Mouse (Mus musculus): ENCODE data around the gene Naa80. TPM values are rescaled to one million over a fixed set of nuclear protein-coding genes. Genes with fewer than 3 reads are reported as not detected.
A peak's percentile ranks its signal among the peaks of the same experiment; 100 is the strongest.
"Not testable (repeated sequence)": the region's sequence is repeated elsewhere in the genome, so short reads cannot be mapped to it uniquely, and the experiment has no call there.

Naa80 gene
- polyA plus RNA-seq, 1 experiment from 2014 or later: 15.8 TPM

GRCm38 (mm10) chr9:107552690-107553393 is 25.8 kb upstream of the Naa80 start:
- H3K4me1 ChIP-seq: peaks cover 46% of the 10 kb centered on the region
- ATAC-seq (ENCODE audit: low FRiP score, low read depth): no peak
- H3K4me3 ChIP-seq: no peak overlapping the region; the same call in 1 of the 2 replicates
- H3K36me3 ChIP-seq: peaks cover 13% of the 10 kb centered on the region
- peak overlapping the region; percentile 96 for H3K4me2 ChIP-seq (replicated peaks)
- WGBS: 77% methylated on average over 5 of the region's 5 CpGs
- H3K27me3 ChIP-seq (replicated peaks): peaks cover 48% of the 10 kb centered on the region
- H3K27ac ChIP-seq: no peak overlapping the region
- H3K9ac ChIP-seq: peak overlapping the region; percentile 73; the same call in 1 of the 2 replicates
- no peaks in the 10 kb centered on the region for H3K9me3 ChIP-seq

- 4% methylated on average over 37 of the region's 37 CpGs for WGBS
- peak; percentile 78 for ATAC-seq (ENCODE audit: low FRiP score, low read depth)
- Histone ChIP-seq H3K4me2 (replicated peaks) (peak overlapping the region; percentile 96), H3K36me3 (peaks cover 22% of the 10 kb centered on the region), H3K9me3 (no peaks in the 10 kb centered on the region), H3K27me3 (replicated peaks) (peaks cover 44% of the 10 kb centered on the region), H3K4me3 (peak overlapping the region; percentile 72), H3K9ac (peak overlapping the region; percentile 73), H3K4me1 (peaks cover 46% of the 10 kb centered on the region), H3K27ac (0 out of 2 replicates have a peak overlapping the region, but pooled peaks have one; percentile 42)
These were observed 25.0 kb upstream of the Naa80 start for GRCm38 (mm10) chr9:107553541-107554318.

DNA sequence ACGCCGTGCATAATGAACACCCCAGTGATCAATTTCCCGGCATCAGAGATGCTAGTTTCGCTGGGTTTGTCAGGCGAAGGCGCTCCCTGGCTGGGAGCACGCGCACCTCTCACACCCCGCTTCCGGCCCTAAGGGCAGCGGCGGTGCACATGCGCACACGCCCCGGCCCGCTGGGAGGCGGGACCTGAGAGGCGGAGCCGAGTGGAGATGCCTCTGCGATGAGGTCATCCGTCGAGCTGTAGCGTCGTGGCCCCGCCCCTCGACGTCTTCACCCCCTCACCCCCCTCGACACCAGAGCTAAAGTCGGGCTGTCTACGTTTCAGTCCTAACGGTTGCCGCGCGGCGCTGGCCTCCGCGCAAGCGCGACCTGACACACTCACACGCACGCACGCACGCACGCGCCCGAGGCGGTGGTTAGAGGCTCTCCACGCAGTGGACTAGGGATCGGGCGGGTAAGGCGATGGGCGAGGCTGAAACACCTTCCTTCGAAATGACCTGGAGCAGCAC is 24.3 kb upstream of the Naa80 start:
- H3K27me3 ChIP-seq (replicated peaks): peaks cover 38% of the 10 kb centered on the region
- ATAC-seq (ENCODE audit: low FRiP score, low read depth): peak; percentile 94
- H3K4me2 ChIP-seq (replicated peaks): peak overlapping the region; percentile 96
- H3K4me3 ChIP-seq: peak overlapping the region; percentile 72
- no peaks in the 10 kb centered on the region for H3K9me3 ChIP-seq
- H3K4me1 ChIP-seq: peaks cover 46% of the 10 kb centered on the region
- under 1% methylated on average over 53 of the region's 53 CpGs for WGBS
- H3K36me3 ChIP-seq: peaks cover 28% of the 10 kb centered on the region
- H3K27ac ChIP-seq: peak overlapping the region; percentile 69
- peak overlapping the region; percentile 83 for H3K9ac ChIP-seq

DNA sequence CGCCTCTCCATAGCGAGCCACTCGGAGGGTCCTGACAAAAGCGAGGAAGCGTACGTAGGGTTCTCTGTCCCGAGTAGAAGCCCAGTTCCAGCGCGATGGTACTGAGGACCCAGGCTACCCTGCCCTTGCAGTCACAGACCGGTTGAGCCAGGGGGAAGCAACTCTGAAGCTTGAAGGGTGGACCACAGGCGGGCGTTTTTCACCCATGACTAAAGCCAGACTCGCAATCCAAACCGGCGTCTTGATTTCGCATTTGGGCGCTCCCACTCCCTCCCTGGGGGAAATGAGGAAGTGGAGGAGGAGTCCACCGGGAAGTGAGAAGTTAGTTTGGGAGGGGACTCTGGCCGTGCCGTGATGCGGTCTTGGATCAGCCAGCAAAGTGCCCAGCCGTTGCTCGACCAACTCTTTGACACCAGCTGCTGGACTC is 23.6 kb upstream of the Naa80 start:
- H3K9me3 ChIP-seq: no peaks in the 10 kb centered on the region
- under 1% methylated on average over 23 of the region's 23 CpGs for WGBS
- ATAC-seq (ENCODE audit: low FRiP score, low read depth): peak; percentile 45
- peak overlapping the region; percentile 69 for H3K27ac ChIP-seq
- H3K4me3 ChIP-seq: peak overlapping the region; percentile 72
- H3K4me2 ChIP-seq (replicated peaks): peak overlapping the region; percentile 96
- peaks cover 35% of the 10 kb centered on the region for H3K36me3 ChIP-seq
- H3K4me1 ChIP-seq: peaks cover 46% of the 10 kb centered on the region
- H3K9ac ChIP-seq: peak overlapping the region; percentile 83
- peaks cover 31% of the 10 kb centered on the region for H3K27me3 ChIP-seq (replicated peaks)

DNA sequence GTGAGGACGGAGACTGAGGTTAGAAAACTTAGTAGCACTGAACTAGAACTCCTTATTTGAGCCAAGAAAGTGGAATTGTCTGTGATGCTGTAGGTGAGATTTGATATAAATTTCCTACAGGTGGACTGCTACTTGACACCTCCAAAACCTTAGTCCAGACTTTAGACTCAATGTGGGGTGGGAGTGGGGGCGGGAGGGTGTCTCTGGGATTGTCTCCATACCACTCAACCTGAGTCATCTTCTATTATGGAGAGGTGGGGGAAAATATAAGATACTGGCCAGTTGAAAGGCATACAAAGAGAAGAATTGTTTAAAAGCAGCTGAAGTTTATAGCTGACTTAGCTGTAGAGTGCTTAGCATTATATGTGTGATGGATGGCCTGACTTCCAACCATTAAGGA is 23.0 kb upstream of the Naa80 start:
- Histone ChIP-seq H3K4me1 (peaks cover 46% of the 10 kb centered on the region), H3K36me3 (peaks cover 42% of the 10 kb centered on the region), H3K9ac (peak overlapping the region; percentile 83), H3K27me3 (replicated peaks) (peaks cover 24% of the 10 kb centered on the region), H3K9me3 (no peaks in the 10 kb centered on the region), H3K4me2 (replicated peaks) (peak overlapping the region; percentile 96), H3K27ac (no peak overlapping the region), H3K4me3 (peak overlapping the region; percentile 72)
- ATAC-seq (ENCODE audit: low FRiP score, low read depth): no peak
- WGBS: 58% methylated on average over 2 of the region's 2 CpGs

GRCm38 (mm10) chr9:107556346-107556745 is 22.3 kb upstream of the Naa80 start:
- no peak overlapping the region for H3K27ac ChIP-seq
- no peak overlapping the region for H3K9ac ChIP-seq
- peak overlapping the region; percentile 96 for H3K4me2 ChIP-seq (replicated peaks)
- no peak overlapping the region for H3K4me3 ChIP-seq
- no peaks in the 10 kb centered on the region for H3K9me3 ChIP-seq
- peaks cover 18% of the 10 kb centered on the region for H3K27me3 ChIP-seq (replicated peaks)
- H3K4me1 ChIP-seq: peaks cover 40% of the 10 kb centered on the region
- no peak for ATAC-seq (ENCODE audit: low FRiP score, low read depth)
- WGBS: 83% methylated on average over 3 of the region's 3 CpGs
- H3K36me3 ChIP-seq: peaks cover 48% of the 10 kb centered on the region

GRCm38 (mm10) chr9:107563029-107563581 is 15.6 kb upstream of the Naa80 start, which contains the start of gene Tusc2:
TSS of gene Tusc2 (plus strand) at chr9:107563255.
- Histone ChIP-seq H3K36me3 (peaks cover 53% of the 10 kb centered on the region), H3K4me3 (peak within 1 kb of the TSS; percentile 96), H3K9me3 (no peaks in the 10 kb centered on the region), H3K4me2 (replicated peaks) (peak within 1 kb of the TSS; percentile 90), H3K4me1 (peaks cover 25% of the 10 kb centered on the region), H3K9ac (peak within 1 kb of the TSS; percentile 90), H3K27me3 (replicated peaks) (no peaks in the 10 kb centered on the region), H3K27ac (0 out of 2 replicates have a peak within 1 kb of the TSS, but pooled peaks have one; percentile 42)
- ATAC-seq (ENCODE audit: low FRiP score, low read depth): peak; percentile 91
- under 1% methylated on average over 46 of the region's 46 CpGs for WGBS

DNA sequence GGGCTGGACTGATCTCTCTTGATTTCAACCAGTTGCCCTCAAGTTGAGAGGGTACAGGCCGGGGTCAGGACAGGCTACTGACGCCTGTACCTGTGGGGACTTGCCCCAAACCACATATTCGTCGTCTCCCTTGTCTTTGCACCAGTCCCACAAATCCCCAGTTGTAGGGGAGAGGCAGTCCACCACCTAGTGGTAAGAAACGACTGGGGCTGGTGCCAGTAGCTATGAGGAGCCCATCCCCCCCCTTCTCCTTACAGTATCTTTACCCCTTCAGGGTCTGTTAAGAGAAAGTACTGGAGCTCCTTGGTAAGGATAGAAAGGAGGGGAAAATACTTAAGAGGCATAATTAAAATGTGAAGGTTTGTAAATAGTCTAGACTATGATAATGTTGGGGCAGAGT is 13.1 kb upstream of the Naa80 start:
- not testable (repeated sequence) for H3K27ac ChIP-seq; ATAC-seq (ENCODE audit: low FRiP score, low read depth); H3K9me3 ChIP-seq; H3K4me3 ChIP-seq; H3K9ac ChIP-seq; H3K27me3 ChIP-seq (replicated peaks)
- H3K36me3 ChIP-seq: peaks cover 33% of the 10 kb centered on the region
- H3K4me2 ChIP-seq (replicated peaks): peak overlapping the region; percentile 90; the same call in 1 of the 2 replicates
- WGBS: 49% methylated on average over 5 of the region's 5 CpGs
- H3K4me1 ChIP-seq: peaks cover 40% of the 10 kb centered on the region

DNA sequence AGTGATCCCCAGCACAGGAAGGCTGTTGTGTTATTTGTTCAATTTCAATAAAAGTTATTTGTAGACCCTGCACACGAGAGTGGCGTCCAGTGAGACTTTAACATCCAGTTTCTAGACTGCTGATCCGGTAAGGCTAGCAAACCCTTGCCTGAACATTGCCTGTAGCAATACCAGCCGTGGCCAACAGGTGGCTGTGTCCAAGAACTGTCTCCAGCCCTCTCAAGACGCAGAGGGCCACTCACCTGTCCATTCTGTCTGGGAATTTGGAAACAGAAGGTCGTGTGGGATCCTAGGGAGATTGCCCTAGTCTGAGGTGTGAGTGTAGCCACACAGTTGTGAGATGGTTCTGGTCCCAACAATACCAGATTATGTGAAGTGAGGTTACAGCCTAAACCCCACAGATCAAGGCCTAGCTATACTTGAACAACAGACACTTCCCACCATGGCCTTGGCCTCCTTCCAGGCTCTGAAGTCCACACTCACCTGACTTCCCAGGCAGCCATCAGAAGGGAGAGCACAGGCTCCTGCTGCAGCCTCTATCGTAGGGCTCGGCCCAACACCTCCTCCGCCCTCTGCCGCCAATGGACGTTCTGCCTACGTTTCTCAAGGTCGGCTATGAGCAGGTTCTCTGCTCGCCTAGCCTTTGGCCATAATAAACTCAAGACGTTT is 12.5 kb upstream of the Naa80 start:
- Histone ChIP-seq H3K4me1 (peaks cover 46% of the 10 kb centered on the region), H3K36me3 (peaks cover 33% of the 10 kb centered on the region), H3K9ac (no peak overlapping the region), H3K9me3 (no peaks in the 10 kb centered on the region), H3K4me2 (replicated peaks) (no peak overlapping the region), H3K27ac (no peak overlapping the region), H3K27me3 (replicated peaks) (no peaks in the 10 kb centered on the region), H3K4me3 (no peak overlapping the region)
- no peak for ATAC-seq (ENCODE audit: low FRiP score, low read depth)
- WGBS: 61% methylated on average over 15 of the region's 15 CpGs

DNA sequence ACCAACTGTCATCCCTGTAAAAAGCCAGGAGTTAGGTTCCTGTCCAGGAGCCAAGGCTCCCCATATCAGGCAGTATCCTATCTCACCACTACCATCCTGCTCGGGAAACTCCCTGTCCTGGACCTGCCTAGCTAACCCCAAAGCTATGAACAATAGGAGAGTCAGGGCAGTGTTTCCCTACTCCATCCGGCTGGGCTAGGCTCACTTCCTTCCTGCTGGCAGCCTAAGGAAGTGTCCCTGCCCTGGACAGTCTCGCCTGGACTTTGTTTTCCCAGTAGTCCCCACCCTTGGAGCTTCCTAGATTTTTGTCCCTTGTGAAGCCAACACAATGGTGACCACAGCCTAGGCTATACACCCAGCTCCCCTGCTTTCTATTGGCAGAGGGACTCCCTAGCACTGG is 11.8 kb upstream of the Naa80 start:
- peak overlapping the region; percentile 90 for H3K4me2 ChIP-seq (replicated peaks)
- H3K4me1 ChIP-seq: peaks cover 53% of the 10 kb centered on the region
- no peak overlapping the region for H3K27ac ChIP-seq
- H3K27me3 ChIP-seq (replicated peaks): no peaks in the 10 kb centered on the region
- peaks cover 33% of the 10 kb centered on the region for H3K36me3 ChIP-seq
- WGBS: 69% methylated on average over 3 of the region's 3 CpGs
- H3K4me3 ChIP-seq: no peak overlapping the region
- H3K9ac ChIP-seq: no peak overlapping the region
- no peak for ATAC-seq (ENCODE audit: low FRiP score, low read depth)
- no peaks in the 10 kb centered on the region for H3K9me3 ChIP-seq

- no peaks in the 10 kb centered on the region for H3K9me3 ChIP-seq
- H3K4me1 ChIP-seq: peaks cover 57% of the 10 kb centered on the region
- peak within 1 kb of the TSS; percentile 90 for H3K4me2 ChIP-seq (replicated peaks)
- peak within 1 kb of the TSS; percentile 51 for H3K27ac ChIP-seq
- no peak for ATAC-seq (ENCODE audit: low FRiP score, low read depth)
- H3K27me3 ChIP-seq (replicated peaks): no peaks in the 10 kb centered on the region
- peaks cover 37% of the 10 kb centered on the region for H3K36me3 ChIP-seq
- 6% methylated on average over 18 of the region's 18 CpGs for WGBS
- H3K4me3 ChIP-seq: peak within 1 kb of the TSS; percentile 60
- peak within 1 kb of the TSS; percentile 72 for H3K9ac ChIP-seq
These were observed 10.9 kb upstream of the Naa80 start, which contains the start of gene Hyal2 for GRCm38 (mm10) chr9:107567702-107568319. TSS of gene Hyal2 (plus strand) at chr9:107567945.

Measured in neural tube, embryonic 12.5 days (tissue).